Mouse (Mus musculus): Measurements from ENCODE around the gene Cenpu.
"Not testable (repeated sequence)": the region's sequence is repeated elsewhere in the genome, so short reads cannot be mapped to it uniquely, and the experiment has no call there.

Cenpu gene

GRCm38 (mm10) chr8:46550058-46550457 is 1.8 kb upstream of the Cenpu start:
- no peak for DNase-seq (ENCODE audit: low spot score in 2 of 2)

GRCm38 (mm10) chr8:46551029-46551428 is 799 bp upstream of the Cenpu start:
- DNase-seq (ENCODE audit: low spot score in 2 of 2), result peak in 1 of 2 experiments; percentile 27

GRCm38 (mm10) chr8:46552441-46552765 is 575 bp downstream of the Cenpu start:
- no peak for DNase-seq (ENCODE audit: low spot score in 2 of 2)

- DNase-seq (ENCODE audit: low spot score in 2 of 2), result no peak
These were observed 7.6 kb downstream of the Cenpu start for GRCm38 (mm10) chr8:46559428-46559827.

- DNase-seq (ENCODE audit: low spot score in 2 of 2), result no peak
These were observed 10.5 kb downstream of the Cenpu start for GRCm38 (mm10) chr8:46562333-46562732.

- DNase-seq (ENCODE audit: low spot score in 2 of 2), result no peak
These were observed 15.2 kb downstream of the Cenpu start for GRCm38 (mm10) chr8:46566914-46567529.

- DNase-seq (ENCODE audit: low spot score in 2 of 2), result no peak
These were observed 16.1 kb downstream of the Cenpu start for GRCm38 (mm10) chr8:46567946-46568345.

GRCm38 (mm10) chr8:46568942-46569341 is 17.1 kb downstream of the Cenpu start:
- DNase-seq (ENCODE audit: low spot score in 2 of 2), result no peak

- no peak for DNase-seq (ENCODE audit: low spot score in 2 of 2)
These were observed 18.0 kb downstream of the Cenpu start for GRCm38 (mm10) chr8:46569659-46570441.

- DNase-seq (ENCODE audit: low spot score in 2 of 2), result peak in 1 of 2 experiments; percentile 28
These were observed 18.8 kb downstream of the Cenpu start for GRCm38 (mm10) chr8:46570673-46571072.

GRCm38 (mm10) chr8:46573446-46573845 is 21.6 kb downstream of the Cenpu start:
- no peak for DNase-seq (ENCODE audit: low spot score in 2 of 2)

- no peak for DNase-seq (ENCODE audit: low spot score in 2 of 2)
These were observed 22.1 kb downstream of the Cenpu start for GRCm38 (mm10) chr8:46573964-46574363.

- no peak for DNase-seq (ENCODE audit: low spot score in 2 of 2)
These were observed 27.0 kb downstream of the Cenpu start for GRCm38 (mm10) chr8:46578794-46579193.

- DNase-seq (ENCODE audit: low spot score in 2 of 2), result not testable (repeated sequence)
These were observed 32.5 kb downstream of the Cenpu start for GRCm38 (mm10) chr8:46584328-46584727.

- DNase-seq (ENCODE audit: low spot score in 2 of 2), result no peak
These were observed 33.7 kb downstream of the Cenpu start for GRCm38 (mm10) chr8:46585576-46585975.

GRCm38 (mm10) chr8:46587911-46588310 is 36.1 kb downstream of the Cenpu start:
- DNase-seq (ENCODE audit: low spot score in 2 of 2), result no peak

- DNase-seq (ENCODE audit: low spot score in 2 of 2), result no peak
These were observed 36.8 kb downstream of the Cenpu start for GRCm38 (mm10) chr8:46588663-46589062.

GRCm38 (mm10) chr8:46593067-46593466 is 41.2 kb downstream of the Cenpu start:
- DNase-seq (ENCODE audit: low spot score in 2 of 2), result no peak

GRCm38 (mm10) chr8:46593772-46594171 is 41.9 kb downstream of the Cenpu start:
- DNase-seq (ENCODE audit: low spot score in 2 of 2), result no peak

- peak; percentile 14 to 53 for DNase-seq (ENCODE audit: low spot score in 2 of 2)
These were observed 43.8 kb downstream of the Cenpu start for GRCm38 (mm10) chr8:46595593-46595992.

GRCm38 (mm10) chr8:46596530-46596929 is 44.7 kb downstream of the Cenpu start:
- no peak for DNase-seq (ENCODE audit: low spot score in 2 of 2)

GRCm38 (mm10) chr8:46597411-46597810 is 45.6 kb downstream of the Cenpu start:
- no peak for DNase-seq (ENCODE audit: low spot score in 2 of 2)

- DNase-seq (ENCODE audit: low spot score in 2 of 2), result no peak
These were observed 46.3 kb downstream of the Cenpu start for GRCm38 (mm10) chr8:46598114-46598513.
